Mouse (Mus musculus): Measurements from ENCODE around the gene 6430548M08Rik.

- no peak for TF ChIP-seq POLR2A (IDR thresholded peaks at IDR 0.05; ENCODE audit: extremely low read depth, insufficient read depth, low read length)
- no peak for TF ChIP-seq CTCF (IDR thresholded peaks at IDR 0.05; ENCODE audit: low read depth, low read length)
Measured at GRCm38 (mm10) chr8:120140769-120141168, 26.8 kb downstream of the 6430548M08Rik start.
